Mouse (Mus musculus) bone marrow macrophage, adult 2 months (primary cell): Measurements from ENCODE around the gene Cep112.

Experiments
- CTCF ChIP-seq: IDR thresholded peaks from 2 replicates; pipeline ENCODE4 v1.5.1; 2012; ENCODE audit warnings: low read depth, mild to moderate bottlenecking, low read length, moderate library complexity
- POLR2A ChIP-seq: IDR thresholded peaks from 2 replicates; pipeline ENCODE4 v1.6.1; 2012; ENCODE audit warnings: mild to moderate bottlenecking, low read depth, low read length, borderline replicate concordance

GRCm38 (mm10) chr11:108867538-108867937 lies 442.5 kb downstream of the Cep112 start:
- TF ChIP-seq CTCF (no peak), POLR2A (no peak)
